22 mouse cellular contexts compared by ENCODE assay signal in genomic region chr16:97270417-97271133, GRCm38 (mm10).
DNase-seq lines count a peak whose midpoint lies in the region; ATAC-seq and TF ChIP-seq lines count a peak whose summit lies in the region.
"Had no signal": no experiment of that assay in that cellular context is flagged by ENCODE, and none has a peak within 500 bp of the region (broad histone marks: within the 10 kb centered on the region; RNA-seq: fewer than 3 reads in every experiment).

No protein-coding gene starts in this region.

- H3K36me3 ChIP-seq in limb, embryonic 10.5 days, result no peaks in the 10 kb centered on the region
- no peaks in the 10 kb centered on the region for H3K36me3 ChIP-seq in hindbrain, embryonic 14.5 days (replicated peaks; ENCODE audit: control insufficient read depth, insufficient read depth)
- H3K36me3 ChIP-seq: embryonic facial prominence, embryonic 15.5 days; forebrain, embryonic 10.5 days; heart, embryonic 12.5 days; hindbrain, embryonic 12.5 days had no signal

- no peak overlapping the region for H3K9ac ChIP-seq in hindbrain, embryonic 14.5 days
- H3K9ac ChIP-seq: embryonic facial prominence, embryonic 15.5 days; heart, embryonic 12.5 days; hindbrain, embryonic 12.5 days had no signal

- no peak overlapping the region for H3K4me2 ChIP-seq in hindbrain, embryonic 14.5 days (replicated peaks)
- H3K4me2 ChIP-seq: embryonic facial prominence, embryonic 15.5 days; heart, embryonic 12.5 days; hindbrain, embryonic 12.5 days had no signal

- WGBS in bone marrow, adult 2 months, result 33% methylated on average over 7 of the region's 7 CpGs
- 94% methylated on average over 7 of the region's 7 CpGs for WGBS in limb, embryonic 10.5 days
- WGBS in hindbrain, embryonic 14.5 days, result 92% methylated on average over 7 of the region's 7 CpGs

- no peak for TF ChIP-seq CTCF in bone marrow, adult 2 months (IDR thresholded peaks at IDR 0.05; ENCODE audit: control insufficient read depth, insufficient read depth, low read length)

- peak overlapping the region; percentile 16 for H3K4me3 ChIP-seq in bone marrow, adult 2 months (replicated peaks; ENCODE audit: control insufficient read depth, low read depth, low read length)
- no peak overlapping the region for H3K4me3 ChIP-seq in limb, embryonic 10.5 days
- no peak overlapping the region for H3K4me3 ChIP-seq in hindbrain, embryonic 14.5 days (replicated peaks; ENCODE audit: low read length)
- H3K4me3 ChIP-seq: embryonic facial prominence, embryonic 15.5 days; erythroblast, embryonic 14.5 days; forebrain, embryonic 10.5 days; heart, embryonic 12.5 days; hindbrain, embryonic 12.5 days had no signal

- no peak overlapping the region for H3K27ac ChIP-seq in bone marrow, adult 2 months (ENCODE audit: control insufficient read depth, insufficient read depth, low read depth, low read length, poor library complexity)
- H3K27ac ChIP-seq in limb, embryonic 10.5 days, result no peak overlapping the region
- no peak overlapping the region for H3K27ac ChIP-seq in hindbrain, embryonic 14.5 days
- H3K27ac ChIP-seq: embryonic facial prominence, embryonic 15.5 days; forebrain, embryonic 10.5 days; hindbrain, embryonic 12.5 days; hindbrain, postnatal 0 days had no signal

- peak; percentile 41 for ATAC-seq in CD4-positive, CD25-positive, alpha-beta regulatory T cell, adult 4 months
- ATAC-seq in megakaryocyte-erythroid progenitor cell, adult 5-6 weeks (replicated peaks; ENCODE audit: low FRiP score, low TSS enrichment, poor library complexity, severe bottlenecking), result 0 out of 2 replicates have a peak, but pooled peaks have one; percentile 36
- no peak for ATAC-seq in hindbrain, embryonic 14.5 days (ENCODE audit: low FRiP score)
- ATAC-seq: activated CD4-positive, CD25-positive, alpha-beta regulatory T cell, adult 4 months; forebrain, embryonic 14.5 days; hindbrain, postnatal 0 days; intestine, embryonic 16.5 days had no signal

- H3K9me3 ChIP-seq in limb, embryonic 10.5 days (replicated peaks), result no peaks in the 10 kb centered on the region
- H3K9me3 ChIP-seq in hindbrain, embryonic 14.5 days (ENCODE audit: control insufficient read depth, low read length), result no peaks in the 10 kb centered on the region
- H3K9me3 ChIP-seq: embryonic facial prominence, embryonic 15.5 days; forebrain, embryonic 10.5 days; heart, embryonic 12.5 days; hindbrain, embryonic 12.5 days had no signal

- H3K27me3 ChIP-seq in limb, embryonic 10.5 days (ENCODE audit: low read depth, poor library complexity, severe bottlenecking), result no peaks in the 10 kb centered on the region
- no peaks in the 10 kb centered on the region for H3K27me3 ChIP-seq in hindbrain, embryonic 14.5 days (ENCODE audit: control insufficient read depth, insufficient read depth, low read length)
- H3K27me3 ChIP-seq: embryonic facial prominence, embryonic 15.5 days; heart, embryonic 12.5 days; hindbrain, embryonic 12.5 days had no signal

- no peak for TF ChIP-seq POLR2A in bone marrow, adult 2 months (IDR thresholded peaks at IDR 0.05; ENCODE audit: borderline replicate concordance, control insufficient read depth, low read depth, low read length)

- H3K4me1 ChIP-seq in bone marrow, adult 2 months (ENCODE audit: control insufficient read depth, insufficient read depth, low read length), result peaks cover 2% of the 10 kb centered on the region; the same call in 1 of the 2 replicates
- peaks cover 2% of the 10 kb centered on the region; the same call in 1 of the 2 replicates for H3K4me1 ChIP-seq in limb, embryonic 10.5 days
- no peaks in the 10 kb centered on the region for H3K4me1 ChIP-seq in hindbrain, embryonic 14.5 days (replicated peaks; ENCODE audit: control insufficient read depth, insufficient read depth, low read length)
- H3K4me1 ChIP-seq: forebrain, embryonic 10.5 days; heart, embryonic 12.5 days; hindbrain, embryonic 12.5 days had no signal

- DNase-seq in induced T-regulatory cell, adult 2 months (ENCODE audit: low read depth), result peak; percentile 49
- DNase-seq in limb, embryonic 10.5 days (ENCODE audit: low spot score), result no peak
- DNase-seq in cerebellum, postnatal 14 days, result no peak
- DNase-seq in hindbrain, embryonic 14.5 days (ENCODE audit: low spot score), result no peak
- DNase-seq: adrenal gland, postnatal 14 days; cerebellum, adult 18-20 months; cerebellum, adult 9-11 months; embryo, embryonic 11 days; gastrocnemius, postnatal 10 days; heart, postnatal 36 days had no signal
